Mouse (Mus musculus): ENCODE data around the gene Cck.

DNA sequence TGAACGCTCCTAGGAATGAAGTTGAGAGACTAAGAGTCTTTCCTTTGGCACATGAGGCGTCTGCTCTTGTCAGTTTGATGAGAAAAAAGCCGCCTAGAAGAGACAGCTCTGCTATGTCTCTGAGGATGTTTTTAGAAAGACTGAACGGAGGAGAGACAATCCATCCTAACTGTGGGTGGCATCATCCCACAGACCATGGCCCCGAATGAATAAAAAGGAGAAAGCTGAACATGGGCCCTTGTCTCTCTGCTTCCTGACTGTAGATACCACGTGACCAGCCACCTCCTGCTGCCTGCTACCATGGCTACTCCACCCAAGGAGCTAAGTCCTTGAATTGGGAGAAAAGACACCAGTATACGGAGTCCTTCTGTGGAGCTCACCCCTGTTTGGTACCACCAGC lies 8.3 kb downstream of the Cck start:
- no peak for TF ChIP-seq POLR2A (IDR thresholded peaks at IDR 0.05; ENCODE audit: low read depth, low read length)
- no peak for TF ChIP-seq CTCF (IDR thresholded peaks at IDR 0.05; ENCODE audit: extremely low read depth, insufficient read length, insufficient replicate concordance, low read depth, low read length)

Measured in small intestine, adult 2 months (tissue).